Mouse (Mus musculus) midbrain, embryonic 11.5 days (tissue): ENCODE data around the gene Dnajc22. TPM values are rescaled to one million over a fixed set of nuclear protein-coding genes. Genes with fewer than 3 reads are reported as not detected.

ENCODE experiments used
- ATAC-seq: fragments of 200-750 bp; cut with Nextera tagmentation; 2 replicates; pipeline ENCODE4 v1.8.0; 2017; ENCODE audit warnings: moderate TSS enrichment, moderate library complexity; ENCODE audit not compliant: low FRiP score
- DNase-seq: peaks from one replicate; pipeline ENCODE4 v3.0.0; 2015; ENCODE audit warnings: low spot score; ENCODE audit errors: missing footprints
- H3K27ac ChIP-seq: fragments of 300-500 bp; sonication (generic); 2 replicates; pipeline ENCODE4 v1.5.1; 2014; ENCODE audit warnings: low read depth, low read length
- H3K27me3 ChIP-seq: fragments of 300-500 bp; sonication (generic); 2 replicates; pipeline ENCODE4 v1.6.1; 2014; ENCODE audit warnings: mild to moderate bottlenecking, low read length, moderate library complexity, mixed read lengths; ENCODE audit not compliant: control insufficient read depth, insufficient read depth
- H3K36me3 ChIP-seq: fragments of 300-500 bp; sonication (generic); 2 replicates; pipeline ENCODE4 v1.6.1; 2014; ENCODE audit warnings: mild to moderate bottlenecking, low read length, moderate library complexity, mixed read lengths; ENCODE audit not compliant: control insufficient read depth, insufficient read depth
- H3K4me1 ChIP-seq: fragments of 300-500 bp; sonication (generic); 2 replicates; pipeline ENCODE4 v1.6.1; 2014; ENCODE audit warnings: low read length; ENCODE audit not compliant: control insufficient read depth, insufficient read depth
- H3K4me2 ChIP-seq: fragments of 300-500 bp; sonication (generic); 2 replicates; pipeline ENCODE4 v1.6.1; 2014; ENCODE audit warnings: mild to moderate bottlenecking, moderate library complexity
- H3K4me3 ChIP-seq: fragments of 300-500 bp; sonication (generic); 2 replicates; pipeline ENCODE4 v1.5.1; 2014; ENCODE audit warnings: low read depth, low read length
- H3K9ac ChIP-seq: fragments of 300-500 bp; sonication (generic); 2 replicates; pipeline ENCODE4 v1.6.1; 2014; ENCODE audit warnings: low read length
- H3K9me3 ChIP-seq: fragments of 300-500 bp; sonication (generic); 2 replicates; pipeline ENCODE4 v1.6.1; 2016; ENCODE audit warnings: low read length; ENCODE audit not compliant: control insufficient read depth
- WGBS: fragments of 180-500 bp; shearing (Covaris S2); extraction: QIAGEN DNeasy Blood & Tissue Kit; methylation state at CpG from one replicate; pipeline ENCODE4 v1.1.7; 2014; 5-methylcytosine and 5-hydroxymethylcytosine counted together
- polyA plus RNA-seq: library from polyadenylated mRNA; unstranded; fragments of >200 nt; fragmentation: Nextera tagmentation; extraction: Ambion mirVana; gene quantifications from 2 replicates; pipeline ENCODE4 v1.2.1, GENCODE M21; 2014

Gene Dnajc22
- polyA plus RNA-seq, 1 experiment from 2014 or later = 0.46 TPM

DNA sequence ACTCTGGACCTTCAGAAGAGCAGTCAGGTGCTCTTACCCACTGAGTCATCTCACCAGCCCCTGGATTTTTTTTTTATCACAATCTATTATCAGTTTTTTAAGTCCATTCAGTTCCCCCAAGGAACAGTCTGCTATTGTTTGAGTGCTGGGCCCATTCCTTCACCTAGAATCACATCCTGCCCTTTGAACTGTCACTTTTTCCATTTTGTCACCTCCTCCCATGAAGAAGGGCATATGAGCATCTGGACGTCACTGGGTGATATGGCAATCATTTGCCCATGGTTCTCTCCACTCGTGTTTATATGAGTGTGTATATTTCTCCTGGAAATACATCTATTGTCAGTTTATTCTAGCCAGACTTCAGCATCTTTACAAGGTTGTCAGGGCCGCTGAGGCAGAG, 14.9 kb downstream of the Dnajc22 start:
- ATAC-seq = no peak

DNA sequence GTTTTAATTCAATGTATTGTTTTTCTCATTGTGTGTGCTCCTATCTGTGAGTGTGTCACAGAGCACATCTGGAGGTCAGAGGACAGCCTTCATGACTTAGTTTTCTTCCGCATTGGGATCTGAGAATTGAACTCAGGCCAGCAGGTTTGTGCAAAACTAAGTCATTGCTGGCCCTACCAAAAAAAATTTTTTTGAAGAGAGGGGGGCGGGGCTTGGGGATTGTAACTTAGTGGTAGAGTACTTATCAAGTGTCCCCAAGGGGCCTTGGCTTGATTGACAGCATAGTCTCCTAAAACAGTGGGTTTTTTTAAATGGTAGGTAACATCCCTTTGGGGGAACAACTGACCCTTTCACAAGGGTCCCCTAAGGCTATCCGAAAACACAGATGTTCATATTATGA, 18.2 kb downstream of the Dnajc22 start:
- no peak overlapping the region for H3K4me3 ChIP-seq
- H3K4me2 ChIP-seq = no peak overlapping the region
- no peak for DNase-seq
- no peak for ATAC-seq
- H3K27ac ChIP-seq = no peak overlapping the region
- no peaks in the 10 kb centered on the region for H3K9me3 ChIP-seq
- H3K27me3 ChIP-seq = no peaks in the 10 kb centered on the region
- H3K36me3 ChIP-seq = no peaks in the 10 kb centered on the region
- WGBS = 91% methylated on average over 3 of the region's 3 CpGs
- no peak overlapping the region for H3K9ac ChIP-seq
- H3K4me1 ChIP-seq = no peaks in the 10 kb centered on the region

More for the DNA sequence above, 14.9 kb downstream of the Dnajc22 start:
- H3K9me3 ChIP-seq = no peaks in the 10 kb centered on the region
- DNase-seq = no peak
- H3K4me3 ChIP-seq = no peak overlapping the region
- WGBS = 88% methylated on average over 3 of the region's 3 CpGs
- no peak overlapping the region for H3K9ac ChIP-seq
- no peak overlapping the region for H3K4me2 ChIP-seq
- H3K36me3 ChIP-seq = no peaks in the 10 kb centered on the region
- H3K4me1 ChIP-seq = no peaks in the 10 kb centered on the region
- no peaks in the 10 kb centered on the region for H3K27me3 ChIP-seq
- H3K27ac ChIP-seq = no peak overlapping the region

DNA sequence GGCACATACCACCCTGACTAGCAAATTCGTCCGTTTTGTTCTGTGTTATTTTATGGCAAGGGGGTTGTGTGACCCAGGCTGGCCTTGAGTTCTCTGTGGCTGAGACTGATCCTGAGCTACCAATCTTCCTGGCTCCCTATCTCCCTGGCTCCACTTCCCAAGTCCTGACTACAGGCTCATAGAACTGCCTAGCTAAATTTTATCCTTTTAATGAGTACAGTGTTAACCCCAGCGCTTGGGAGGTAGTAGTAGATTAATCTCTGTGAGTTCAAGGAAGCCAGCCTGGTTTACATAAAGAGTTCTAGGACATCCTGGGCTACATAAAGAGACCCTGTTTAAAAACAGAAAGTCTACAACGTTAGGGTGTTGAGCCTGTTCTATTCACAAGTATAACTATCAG, 18.8 kb downstream of the Dnajc22 start:
- WGBS = 78% methylated on average over 4 of the region's 4 CpGs
- no peak overlapping the region for H3K4me3 ChIP-seq
- H3K27me3 ChIP-seq = no peaks in the 10 kb centered on the region
- no peaks in the 10 kb centered on the region for H3K9me3 ChIP-seq
- DNase-seq (no peak), ATAC-seq (no peak)
- no peaks in the 10 kb centered on the region for H3K4me1 ChIP-seq
- H3K27ac ChIP-seq = no peak overlapping the region
- no peaks in the 10 kb centered on the region for H3K36me3 ChIP-seq
- H3K4me2 ChIP-seq = no peak overlapping the region
- no peak overlapping the region for H3K9ac ChIP-seq

DNA sequence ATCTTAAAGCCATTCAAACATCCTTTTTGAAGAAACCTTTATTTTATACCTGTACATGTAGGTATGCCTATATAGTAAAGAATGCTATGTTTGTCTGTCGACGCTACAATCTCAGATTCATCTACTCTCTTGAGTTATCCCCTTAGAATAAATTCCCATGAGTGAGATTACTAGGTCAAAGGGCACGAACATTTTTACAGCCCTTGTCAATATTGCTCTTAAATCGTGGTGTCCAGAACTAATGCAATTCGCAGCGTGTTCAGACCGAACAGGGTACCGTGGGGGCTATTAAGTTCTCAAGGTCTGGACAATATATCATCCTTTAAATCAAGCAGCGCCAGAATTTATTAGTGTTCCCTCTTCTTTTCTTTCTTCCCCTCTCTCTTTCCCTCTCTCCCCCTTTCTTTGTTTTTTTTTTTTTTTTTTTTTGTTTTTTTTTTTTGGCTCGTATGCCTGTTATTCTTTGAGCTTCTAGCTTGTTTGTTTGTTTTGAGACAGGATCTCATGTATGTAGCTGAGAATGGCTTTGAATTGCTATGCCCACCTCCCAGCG, 19.9 kb downstream of the Dnajc22 start:
- Histone ChIP-seq H3K9me3 (no peaks in the 10 kb centered on the region), H3K36me3 (no peaks in the 10 kb centered on the region), H3K4me2 (no peak overlapping the region), H3K9ac (no peak overlapping the region), H3K27me3 (no peaks in the 10 kb centered on the region), H3K4me1 (no peaks in the 10 kb centered on the region), H3K4me3 (no peak overlapping the region), H3K27ac (no peak overlapping the region)
- DNase-seq = no peak
- WGBS = 69% methylated on average over 11 of the region's 11 CpGs
- ATAC-seq = no peak

DNA sequence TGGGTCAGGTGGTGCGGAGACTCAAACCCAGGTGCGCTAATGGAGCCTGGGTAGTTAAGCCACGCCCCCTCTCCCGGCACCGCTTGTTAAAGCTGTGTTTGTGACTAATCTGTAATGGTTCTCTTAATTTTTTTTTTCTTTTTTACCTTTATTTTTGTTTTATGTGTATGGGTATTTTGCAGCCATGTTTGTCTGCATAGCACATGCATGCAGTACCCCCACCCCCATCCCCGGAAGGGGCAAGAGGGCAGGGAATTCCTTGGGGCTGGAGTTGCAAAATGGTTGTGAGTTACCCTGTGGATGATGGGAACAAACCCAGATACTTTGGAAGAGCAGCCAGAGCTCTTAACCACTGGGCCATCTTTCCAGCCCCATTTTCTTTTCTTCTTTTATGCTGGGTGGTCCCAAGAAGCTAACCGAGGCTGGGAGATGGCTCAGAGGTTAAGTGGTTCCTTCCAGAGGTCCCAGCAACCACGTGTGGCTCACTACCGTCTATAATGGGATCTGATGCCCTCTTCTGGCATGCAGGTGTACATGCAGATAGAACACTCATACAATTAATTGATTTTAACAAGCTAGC, 20.5 kb downstream of the Dnajc22 start:
- H3K9me3 ChIP-seq = no peaks in the 10 kb centered on the region
- H3K4me2 ChIP-seq = no peak overlapping the region
- DNase-seq (no peak), ATAC-seq (0 out of 2 replicates have a peak, but pooled peaks have one; percentile 11)
- no peak overlapping the region for H3K27ac ChIP-seq
- H3K36me3 ChIP-seq = no peaks in the 10 kb centered on the region
- WGBS = 9% methylated on average over 9 of the region's 9 CpGs
- no peaks in the 10 kb centered on the region for H3K27me3 ChIP-seq
- H3K4me3 ChIP-seq = no peak overlapping the region
- H3K4me1 ChIP-seq = no peaks in the 10 kb centered on the region
- no peak overlapping the region for H3K9ac ChIP-seq

DNA sequence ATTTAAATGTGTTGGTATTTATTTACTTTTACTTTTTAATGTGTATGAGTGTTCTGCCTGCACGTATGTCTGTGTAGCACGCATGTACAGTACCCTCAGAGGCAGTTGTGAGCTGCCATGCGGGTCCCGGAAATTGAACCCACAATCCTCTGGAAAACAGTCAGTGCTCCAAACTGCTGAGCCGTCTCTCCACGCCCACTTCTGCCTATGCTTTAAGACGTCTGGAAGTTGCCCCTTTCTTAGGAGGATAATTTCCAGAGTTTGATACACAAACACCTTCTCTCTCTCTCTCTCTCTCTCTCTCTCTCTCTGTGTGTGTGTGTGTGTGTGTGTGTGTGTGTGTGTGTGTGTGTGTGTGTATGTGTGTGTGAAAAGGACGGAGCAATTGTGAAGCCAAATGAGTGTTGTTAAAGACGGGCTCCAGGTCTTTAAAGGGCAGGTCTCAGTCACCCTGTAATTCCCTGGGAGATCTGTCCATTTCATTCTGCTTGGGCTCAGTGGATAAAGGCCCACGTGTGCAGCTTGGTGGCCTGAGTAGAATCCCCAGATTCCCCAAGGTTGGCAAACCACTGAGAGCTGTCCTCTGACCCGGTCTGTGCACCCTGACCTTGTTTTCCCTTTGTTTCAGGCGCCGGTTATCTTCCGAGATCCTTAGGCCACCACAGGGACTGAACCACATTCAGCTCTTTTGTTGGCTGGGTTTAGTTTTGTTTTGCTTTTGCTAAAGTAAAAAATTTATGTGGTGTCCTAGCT, 21.5 kb downstream of the Dnajc22 start:
- no peak overlapping the region for H3K4me3 ChIP-seq
- no peak overlapping the region for H3K27ac ChIP-seq
- WGBS = 48% methylated on average over 14 of the region's 14 CpGs
- no peak overlapping the region for H3K4me2 ChIP-seq
- no peak for DNase-seq
- no peaks in the 10 kb centered on the region for H3K4me1 ChIP-seq
- no peak for ATAC-seq
- no peaks in the 10 kb centered on the region for H3K9me3 ChIP-seq
- no peaks in the 10 kb centered on the region for H3K27me3 ChIP-seq
- H3K9ac ChIP-seq = no peak overlapping the region
- H3K36me3 ChIP-seq = no peaks in the 10 kb centered on the region

DNA sequence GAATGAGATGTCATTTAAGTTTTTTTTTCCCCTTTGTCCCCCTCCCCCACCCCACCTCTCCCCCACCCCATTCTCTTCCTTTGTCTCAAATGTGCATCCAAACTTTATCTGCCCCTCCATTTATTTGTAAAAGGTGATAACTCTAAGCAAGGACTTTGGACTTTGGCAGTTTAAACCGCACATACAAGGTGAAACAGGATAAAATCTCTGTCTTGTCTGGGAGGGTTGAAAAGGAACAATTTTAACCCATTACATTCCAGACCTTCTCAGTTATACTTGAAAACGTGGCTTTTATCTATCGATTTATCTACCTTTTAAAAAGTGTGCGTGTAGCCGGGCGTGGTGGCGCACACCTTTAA, 22.1 kb downstream of the Dnajc22 start:
- ATAC-seq = no peak

DNA sequence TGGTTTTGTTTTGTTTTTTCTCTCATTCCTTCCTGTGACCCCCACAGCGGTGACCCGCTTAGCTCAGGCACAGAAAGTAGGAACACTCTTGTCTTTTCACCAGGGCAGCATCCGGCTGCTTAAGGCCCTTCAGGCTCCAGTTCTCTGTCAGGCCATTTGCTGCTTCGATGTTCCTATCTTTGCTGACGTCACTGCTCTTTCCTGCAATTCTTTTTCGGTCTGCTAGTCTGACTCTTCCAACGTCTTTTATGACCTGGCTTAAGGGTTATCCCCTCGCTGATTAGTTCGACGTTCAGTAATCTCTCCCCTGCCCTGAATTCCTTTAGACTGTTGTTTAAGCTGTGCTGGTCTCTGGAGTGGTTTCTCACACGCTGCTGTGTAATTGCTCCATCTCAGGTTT, 23.6 kb downstream of the Dnajc22 start:
- no peaks in the 10 kb centered on the region for H3K9me3 ChIP-seq
- H3K27ac ChIP-seq = no peak overlapping the region
- no peak overlapping the region for H3K9ac ChIP-seq
- H3K4me2 ChIP-seq = no peak overlapping the region
- ATAC-seq (no peak), DNase-seq (no peak)
- H3K36me3 ChIP-seq = no peaks in the 10 kb centered on the region
- 49% methylated on average over 11 of the region's 11 CpGs for WGBS
- no peaks in the 10 kb centered on the region for H3K4me1 ChIP-seq
- no peak overlapping the region for H3K4me3 ChIP-seq
- no peaks in the 10 kb centered on the region for H3K27me3 ChIP-seq

More for the DNA sequence above, 22.1 kb downstream of the Dnajc22 start:
- H3K27ac ChIP-seq = no peak overlapping the region
- H3K4me1 ChIP-seq = no peaks in the 10 kb centered on the region
- no peaks in the 10 kb centered on the region for H3K9me3 ChIP-seq
- H3K36me3 ChIP-seq = no peaks in the 10 kb centered on the region
- no peak overlapping the region for H3K9ac ChIP-seq
- no peak overlapping the region for H3K4me3 ChIP-seq
- 90% methylated on average over 7 of the region's 7 CpGs for WGBS
- H3K4me2 ChIP-seq = no peak overlapping the region
- H3K27me3 ChIP-seq = no peaks in the 10 kb centered on the region
- no peak for DNase-seq

DNA sequence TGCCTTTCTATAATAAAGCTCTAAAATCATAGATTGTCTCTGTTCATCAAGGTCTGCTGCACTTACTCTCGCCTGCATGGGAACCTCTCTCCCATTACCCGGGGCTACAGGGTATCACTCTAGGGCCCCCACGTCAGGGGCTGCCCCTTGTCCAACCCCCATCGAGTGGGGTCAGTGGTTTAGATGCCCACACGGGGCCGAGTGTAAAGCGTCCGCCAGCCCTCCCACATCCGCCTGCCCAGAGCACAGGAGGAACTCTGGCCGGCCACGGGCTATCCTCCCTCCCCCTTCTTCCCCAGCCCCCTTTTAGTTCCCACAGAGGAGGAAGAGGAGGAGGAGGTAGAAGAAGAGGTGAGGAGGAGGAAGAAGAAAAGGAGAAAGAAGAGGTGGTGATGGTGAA, 27.8 kb downstream of the Dnajc22 start:
- Histone ChIP-seq H3K4me1 (no peaks in the 10 kb centered on the region; the same call in 1 of the 2 replicates), H3K27ac (no peak overlapping the region), H3K4me2 (no peak overlapping the region), H3K9me3 (no peaks in the 10 kb centered on the region), H3K4me3 (no peak overlapping the region), H3K36me3 (no peaks in the 10 kb centered on the region), H3K27me3 (no peaks in the 10 kb centered on the region), H3K9ac (no peak overlapping the region)
- WGBS = 15% methylated on average over 11 of the region's 11 CpGs
- peak; percentile 88 for DNase-seq
- ATAC-seq = no peak
